Mouse (Mus musculus) stomach, embryonic 15.5 days (tissue): ENCODE results near the gene Adora1. TPM values are rescaled to one million over a fixed set of nuclear protein-coding genes. Genes with fewer than 3 reads are reported as not detected.
A peak's percentile ranks its signal among the peaks of the same experiment; 100 is the strongest.

ENCODE experiments used
- ATAC-seq: fragments of 200-750 bp; cut with Nextera tagmentation; 2 replicates; pipeline ENCODE4 v1.8.0; 2017; ENCODE audit warnings: low read depth, moderate number of reproducible peaks, moderate TSS enrichment; ENCODE audit not compliant: insufficient read depth, low FRiP score
- H3K27ac ChIP-seq: fragments of 300-500 bp; sonication (generic); 2 replicates; pipeline ENCODE4 v1.5.1; 2015; ENCODE audit warnings: mild to moderate bottlenecking, inconsistent platforms
- H3K27me3 ChIP-seq: fragments of 300-500 bp; sonication (generic); replicated peaks from 2 replicates; pipeline ENCODE4 v1.6.1; 2015; ENCODE audit warnings: inconsistent platforms
- H3K36me3 ChIP-seq: fragments of 300-500 bp; sonication (generic); 2 replicates; pipeline ENCODE4 v1.6.1; 2015; ENCODE audit warnings: inconsistent platforms
- H3K4me1 ChIP-seq: fragments of 300-500 bp; sonication (generic); 2 replicates; pipeline ENCODE4 v1.6.1; 2015; ENCODE audit warnings: inconsistent platforms
- H3K4me2 ChIP-seq: fragments of 300-500 bp; sonication (generic); 2 replicates; pipeline ENCODE4 v1.6.1; 2015; ENCODE audit warnings: mild to moderate bottlenecking, inconsistent platforms
- H3K4me3 ChIP-seq: fragments of 300-500 bp; sonication (generic); replicated peaks from 2 replicates; pipeline ENCODE4 v1.5.1; 2015; ENCODE audit warnings: inconsistent platforms
- H3K9ac ChIP-seq: fragments of 300-500 bp; sonication (generic); 2 replicates; pipeline ENCODE4 v1.6.1; 2015; ENCODE audit warnings: inconsistent platforms
- H3K9me3 ChIP-seq: fragments of 300-500 bp; sonication (generic); 2 replicates; pipeline ENCODE4 v1.6.1; 2016; ENCODE audit warnings: inconsistent platforms
- WGBS: fragments of 180-500 bp; shearing (Covaris S2); methylation state at CpG from one replicate; pipeline ENCODE4 v1.1.7; 2015; 5-methylcytosine and 5-hydroxymethylcytosine counted together
- polyA plus RNA-seq: library from polyadenylated mRNA; unstranded; fragments of >200 nt; fragmentation: Nextera tagmentation; extraction: Ambion mirVana; gene quantifications from 2 replicates; pipeline ENCODE4 v1.2.1, GENCODE M21; 2015

The Adora1 gene
- 11.8 and 13.8 TPM in 2 replicates for polyA plus RNA-seq

- no peak for ATAC-seq
- H3K27me3 ChIP-seq: peaks cover 32% of the 10 kb centered on the region
- no peaks in the 10 kb centered on the region for H3K36me3 ChIP-seq
- no peaks in the 10 kb centered on the region for H3K9me3 ChIP-seq
- H3K4me2 ChIP-seq: peak within 1 kb of the TSS; percentile 84
- 0 out of 2 replicates have a peak within 1 kb of the TSS, but pooled peaks have one; percentile 26 for H3K27ac ChIP-seq
- peak within 1 kb of the TSS; percentile 19; the same call in 1 of the 2 replicates for H3K9ac ChIP-seq
- H3K4me1 ChIP-seq: peaks cover 21% of the 10 kb centered on the region; the same call in 1 of the 2 replicates
- H3K4me3 ChIP-seq: peak within 1 kb of the TSS; percentile 42
- under 1% methylated on average over 34 of the region's 37 CpGs for WGBS
Measured at GRCm38 (mm10) chr1:134235391-134235921, at the start of gene Adora1. Gene Adora1, minus strand, starts transcription at chr1:134235431.

GRCm38 (mm10) chr1:134283108-134283507, 47.9 kb upstream of the Adora1 start:
- Histone ChIP-seq H3K9ac (no peak overlapping the region), H3K4me2 (no peak overlapping the region), H3K27me3 (no peaks in the 10 kb centered on the region), H3K36me3 (no peaks in the 10 kb centered on the region), H3K4me3 (no peak overlapping the region), H3K9me3 (no peaks in the 10 kb centered on the region), H3K4me1 (no peaks in the 10 kb centered on the region), H3K27ac (no peak overlapping the region)
- no peak for ATAC-seq
- 30% methylated on average over 1 of the region's 1 CpGs for WGBS

GRCm38 (mm10) chr1:134282342-134282741, 47.1 kb upstream of the Adora1 start:
- Histone ChIP-seq H3K4me3 (no peak overlapping the region), H3K4me2 (no peak overlapping the region), H3K27me3 (no peaks in the 10 kb centered on the region), H3K36me3 (no peaks in the 10 kb centered on the region), H3K4me1 (no peaks in the 10 kb centered on the region), H3K27ac (no peak overlapping the region), H3K9me3 (no peaks in the 10 kb centered on the region), H3K9ac (no peak overlapping the region)
- WGBS: 51% methylated on average over 3 of the region's 3 CpGs
- ATAC-seq: no peak

GRCm38 (mm10) chr1:134281563-134281962, 46.3 kb upstream of the Adora1 start:
- no peak for ATAC-seq
- H3K4me2 ChIP-seq: no peak overlapping the region
- H3K36me3 ChIP-seq: no peaks in the 10 kb centered on the region
- H3K27me3 ChIP-seq: no peaks in the 10 kb centered on the region
- H3K4me3 ChIP-seq: no peak overlapping the region
- H3K9ac ChIP-seq: no peak overlapping the region
- H3K27ac ChIP-seq: no peak overlapping the region
- WGBS: 69% methylated on average over 4 of the region's 4 CpGs
- no peaks in the 10 kb centered on the region for H3K9me3 ChIP-seq
- no peaks in the 10 kb centered on the region for H3K4me1 ChIP-seq

GRCm38 (mm10) chr1:134280174-134280573, 44.9 kb upstream of the Adora1 start:
- Histone ChIP-seq H3K36me3 (no peaks in the 10 kb centered on the region), H3K27ac (no peak overlapping the region), H3K4me1 (no peaks in the 10 kb centered on the region), H3K4me3 (no peak overlapping the region), H3K9me3 (no peaks in the 10 kb centered on the region), H3K27me3 (no peaks in the 10 kb centered on the region), H3K4me2 (no peak overlapping the region), H3K9ac (no peak overlapping the region)
- 79% methylated on average over 5 of the region's 5 CpGs for WGBS
- no peak for ATAC-seq

- Histone ChIP-seq H3K9me3 (no peaks in the 10 kb centered on the region), H3K4me3 (no peak overlapping the region), H3K27ac (no peak overlapping the region), H3K9ac (no peak overlapping the region), H3K4me1 (no peaks in the 10 kb centered on the region), H3K36me3 (no peaks in the 10 kb centered on the region), H3K27me3 (no peaks in the 10 kb centered on the region), H3K4me2 (no peak overlapping the region)
- ATAC-seq: no peak
- 73% methylated on average over 7 of the region's 7 CpGs for WGBS
Measured at GRCm38 (mm10) chr1:134276823-134277222, 41.6 kb upstream of the Adora1 start.

- Histone ChIP-seq H3K9ac (no peak overlapping the region), H3K36me3 (no peaks in the 10 kb centered on the region), H3K27me3 (no peaks in the 10 kb centered on the region), H3K4me1 (no peaks in the 10 kb centered on the region), H3K4me3 (no peak overlapping the region), H3K4me2 (no peak overlapping the region), H3K27ac (no peak overlapping the region), H3K9me3 (no peaks in the 10 kb centered on the region)
- 66% methylated on average over 13 of the region's 13 CpGs for WGBS
- no peak for ATAC-seq
Measured at GRCm38 (mm10) chr1:134275616-134276464, 40.6 kb upstream of the Adora1 start.

GRCm38 (mm10) chr1:134274483-134274920, 39.3 kb upstream of the Adora1 start:
- 71% methylated on average over 7 of the region's 7 CpGs for WGBS
- no peak overlapping the region for H3K9ac ChIP-seq
- H3K9me3 ChIP-seq: no peaks in the 10 kb centered on the region
- no peak overlapping the region for H3K27ac ChIP-seq
- H3K27me3 ChIP-seq: no peaks in the 10 kb centered on the region
- H3K4me3 ChIP-seq: no peak overlapping the region
- H3K4me2 ChIP-seq: no peak overlapping the region
- no peak for ATAC-seq
- no peaks in the 10 kb centered on the region for H3K36me3 ChIP-seq
- H3K4me1 ChIP-seq: no peaks in the 10 kb centered on the region

GRCm38 (mm10) chr1:134273493-134274395, 38.5 kb upstream of the Adora1 start:
- ATAC-seq: no peak
- Histone ChIP-seq H3K9me3 (no peaks in the 10 kb centered on the region), H3K36me3 (no peaks in the 10 kb centered on the region), H3K9ac (no peak overlapping the region), H3K27me3 (no peaks in the 10 kb centered on the region), H3K4me1 (no peaks in the 10 kb centered on the region), H3K27ac (no peak overlapping the region), H3K4me3 (no peak overlapping the region), H3K4me2 (no peak overlapping the region)
- 49% methylated on average over 9 of the region's 9 CpGs for whole genome bisulfite sequencing

GRCm38 (mm10) chr1:134272754-134273250, 37.6 kb upstream of the Adora1 start:
- Histone ChIP-seq H3K4me3 (no peak overlapping the region), H3K9ac (no peak overlapping the region), H3K4me1 (no peaks in the 10 kb centered on the region), H3K36me3 (no peaks in the 10 kb centered on the region), H3K4me2 (no peak overlapping the region), H3K9me3 (no peaks in the 10 kb centered on the region), H3K27ac (no peak overlapping the region), H3K27me3 (no peaks in the 10 kb centered on the region)
- ATAC-seq: no peak
- WGBS: 69% methylated on average over 5 of the region's 5 CpGs

- no peak for ATAC-seq
- H3K27me3 ChIP-seq: no peaks in the 10 kb centered on the region
- no peak overlapping the region for H3K4me2 ChIP-seq
- no peaks in the 10 kb centered on the region for H3K9me3 ChIP-seq
- no peak overlapping the region for H3K4me3 ChIP-seq
- no peak overlapping the region for H3K27ac ChIP-seq
- H3K4me1 ChIP-seq: no peaks in the 10 kb centered on the region
- no peaks in the 10 kb centered on the region for H3K36me3 ChIP-seq
- WGBS: 77% methylated on average over 7 of the region's 7 CpGs
- H3K9ac ChIP-seq: no peak overlapping the region
Measured at GRCm38 (mm10) chr1:134270026-134270425, 34.8 kb upstream of the Adora1 start.
